Mouse (Mus musculus): Measurements from ENCODE around the gene Pde10a. TPM values are rescaled to one million over a fixed set of nuclear protein-coding genes. Genes with fewer than 3 reads are reported as not detected.

Pde10a gene
- polyA plus RNA-seq, 1 experiment from 2014 or later, result 7.2 TPM

DNA sequence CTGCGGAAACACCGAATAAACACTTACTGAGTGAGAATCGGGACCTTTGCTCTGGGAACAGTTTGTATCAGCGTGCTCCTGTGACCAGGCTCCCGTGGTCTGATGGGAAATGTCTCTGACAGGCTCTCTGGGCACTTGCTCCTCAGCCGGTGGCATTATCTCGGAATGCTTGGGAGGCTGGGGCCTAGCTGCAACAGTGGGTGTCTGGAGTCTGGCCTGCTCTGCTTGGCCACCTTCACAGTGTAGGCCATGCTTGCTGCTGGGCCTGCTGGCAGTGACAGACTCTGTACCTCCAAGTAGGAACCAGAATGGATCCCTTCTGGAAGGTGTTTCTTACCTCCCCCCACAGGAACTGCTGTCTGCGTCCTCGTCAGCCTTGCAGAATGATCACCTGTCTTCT, 362.9 kb downstream of the Pde10a start:
- WGBS, result 79% methylated on average over 9 of the region's 9 CpGs
- no peak overlapping the region for H3K4me3 ChIP-seq
- H3K27me3 ChIP-seq (ENCODE audit: insufficient read depth, poor library complexity, severe bottlenecking), result no peaks in the 10 kb centered on the region
- H3K27ac ChIP-seq, result no peak overlapping the region; the same call in 1 of the 2 replicates
- H3K36me3 ChIP-seq, result no peaks in the 10 kb centered on the region
- no peaks in the 10 kb centered on the region for H3K9me3 ChIP-seq
- H3K4me1 ChIP-seq (replicated peaks), result peaks cover 20% of the 10 kb centered on the region
- no peak for DNase-seq (ENCODE audit: low spot score)

DNA sequence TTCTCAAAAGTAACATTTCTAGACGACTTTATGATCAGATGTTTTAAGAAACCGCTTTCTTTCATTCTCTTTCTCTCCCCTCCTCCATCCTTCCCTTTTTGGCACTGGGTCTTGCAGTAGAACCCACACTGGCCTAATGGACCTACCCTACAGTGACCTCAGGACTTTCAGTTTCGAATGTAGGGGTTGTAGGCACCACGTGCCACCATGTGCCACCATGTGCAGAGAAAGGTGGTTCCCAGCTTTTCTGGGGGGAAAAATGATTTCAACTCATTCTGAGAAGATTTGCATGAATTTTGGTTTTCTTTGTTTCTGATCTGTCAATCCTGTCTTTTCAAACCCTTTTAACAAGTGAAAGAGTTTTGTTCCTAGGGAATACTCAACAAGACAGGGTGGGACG, 363.5 kb downstream of the Pde10a start:
- Histone ChIP-seq H3K27ac (no peak overlapping the region), H3K27me3 (ENCODE audit: insufficient read depth, poor library complexity, severe bottlenecking) (no peaks in the 10 kb centered on the region), H3K4me1 (replicated peaks) (peaks cover 20% of the 10 kb centered on the region), H3K4me3 (no peak overlapping the region), H3K9me3 (no peaks in the 10 kb centered on the region), H3K36me3 (no peaks in the 10 kb centered on the region)
- no peak for DNase-seq (ENCODE audit: low spot score)
- 89% methylated on average over 5 of the region's 5 CpGs for WGBS

DNA sequence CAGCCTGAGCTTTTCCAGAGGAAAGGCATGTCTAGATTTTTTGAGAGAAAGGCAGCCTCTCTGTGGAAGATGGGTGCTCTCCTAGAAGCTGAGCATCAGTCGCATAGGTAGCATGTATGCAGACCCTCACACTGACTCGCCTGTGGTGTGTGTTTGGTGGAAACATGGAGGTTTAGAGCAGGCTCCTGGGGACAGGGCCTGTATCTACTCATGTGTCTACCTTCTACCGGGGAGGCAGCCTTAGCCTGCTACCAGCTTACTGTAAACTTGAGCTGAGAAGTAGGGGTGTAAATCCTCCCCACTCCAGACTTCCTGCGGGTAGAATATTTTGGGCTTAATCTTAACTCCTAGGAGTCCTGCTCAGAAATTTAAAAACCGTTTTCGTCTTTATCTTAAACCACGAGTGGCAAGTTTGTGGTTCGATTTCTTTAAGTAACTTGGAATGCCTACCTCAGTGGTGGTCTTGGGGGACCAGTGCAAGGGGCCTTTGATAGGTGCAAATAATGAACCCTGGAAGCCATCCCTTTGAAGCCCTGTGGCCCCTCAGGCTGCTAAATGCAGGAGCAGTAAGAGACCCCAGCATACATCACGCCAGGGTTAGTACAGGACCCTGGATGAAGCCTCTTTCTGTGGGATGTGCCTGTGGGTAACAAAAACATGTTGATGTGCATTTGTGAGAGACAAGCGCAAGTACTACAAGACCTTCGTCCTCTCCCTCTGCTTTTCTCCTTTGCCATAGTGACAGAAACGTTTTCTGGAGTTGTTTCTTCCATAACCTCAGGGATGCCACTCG, 367.2 kb downstream of the Pde10a start:
- no peak for DNase-seq (ENCODE audit: low spot score)
- WGBS, result 86% methylated on average over 13 of the region's 13 CpGs
- H3K27ac ChIP-seq, result no peak overlapping the region
- H3K9me3 ChIP-seq, result no peaks in the 10 kb centered on the region
- peaks cover 6% of the 10 kb centered on the region; the same call in 1 of the 2 replicates for H3K4me1 ChIP-seq (replicated peaks)
- H3K27me3 ChIP-seq (ENCODE audit: insufficient read depth, poor library complexity, severe bottlenecking), result no peaks in the 10 kb centered on the region
- no peak overlapping the region for H3K4me3 ChIP-seq
- H3K36me3 ChIP-seq, result no peaks in the 10 kb centered on the region

DNA sequence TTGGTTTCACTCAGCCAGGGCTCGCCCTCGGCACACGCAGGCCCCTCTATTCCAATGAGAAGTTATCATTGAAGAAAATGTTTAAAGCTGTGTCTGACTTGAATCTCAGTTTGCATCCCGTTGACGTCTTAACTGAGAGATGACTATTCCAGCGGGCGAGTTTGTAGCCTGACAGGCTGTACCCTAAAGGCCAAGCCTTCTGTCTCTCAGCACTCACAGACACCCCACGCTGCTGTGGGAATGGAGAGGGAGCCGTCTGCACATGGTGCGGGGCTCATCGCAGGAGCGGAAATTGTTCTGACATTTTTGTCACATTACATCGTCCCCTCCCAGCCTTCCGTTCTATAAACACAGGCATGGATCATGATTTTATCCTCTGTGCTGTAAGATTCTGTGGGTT, 370.8 kb downstream of the Pde10a start:
- Histone ChIP-seq H3K36me3 (peaks cover 4% of the 10 kb centered on the region; the same call in 1 of the 2 replicates), H3K27ac (no peak overlapping the region), H3K27me3 (ENCODE audit: insufficient read depth, poor library complexity, severe bottlenecking) (no peaks in the 10 kb centered on the region), H3K9me3 (no peaks in the 10 kb centered on the region), H3K4me3 (no peak overlapping the region), H3K4me1 (replicated peaks) (peaks cover 6% of the 10 kb centered on the region; the same call in 1 of the 2 replicates)
- 85% methylated on average over 14 of the region's 14 CpGs for WGBS
- DNase-seq (ENCODE audit: low spot score), result no peak

DNA sequence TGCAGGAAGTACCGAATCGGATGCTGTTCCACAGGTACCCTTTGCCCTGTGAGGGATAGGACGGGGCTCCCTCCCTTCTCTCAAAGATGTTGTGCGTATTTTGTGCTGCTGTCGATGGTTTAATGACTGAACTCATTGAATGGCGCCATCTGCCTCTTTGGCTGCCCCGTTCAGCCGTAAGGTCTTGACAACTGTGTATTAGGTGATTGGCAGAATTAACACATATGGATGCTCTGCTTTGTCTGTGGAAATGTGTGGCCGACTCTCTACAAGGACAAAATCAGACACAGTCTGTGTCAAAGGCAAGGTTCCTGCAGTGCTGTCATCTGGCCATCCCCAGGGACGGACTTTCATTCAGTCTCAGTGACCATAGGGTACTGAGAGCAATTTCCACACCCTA, 372.6 kb downstream of the Pde10a start:
- 72% methylated on average over 10 of the region's 10 CpGs for WGBS
- Histone ChIP-seq H3K27ac (no peak overlapping the region), H3K36me3 (peaks cover 4% of the 10 kb centered on the region; the same call in 1 of the 2 replicates), H3K4me3 (no peak overlapping the region), H3K27me3 (ENCODE audit: insufficient read depth, poor library complexity, severe bottlenecking) (no peaks in the 10 kb centered on the region), H3K9me3 (no peaks in the 10 kb centered on the region), H3K4me1 (replicated peaks) (peaks cover 6% of the 10 kb centered on the region; the same call in 1 of the 2 replicates)
- no peak for DNase-seq (ENCODE audit: low spot score)

DNA sequence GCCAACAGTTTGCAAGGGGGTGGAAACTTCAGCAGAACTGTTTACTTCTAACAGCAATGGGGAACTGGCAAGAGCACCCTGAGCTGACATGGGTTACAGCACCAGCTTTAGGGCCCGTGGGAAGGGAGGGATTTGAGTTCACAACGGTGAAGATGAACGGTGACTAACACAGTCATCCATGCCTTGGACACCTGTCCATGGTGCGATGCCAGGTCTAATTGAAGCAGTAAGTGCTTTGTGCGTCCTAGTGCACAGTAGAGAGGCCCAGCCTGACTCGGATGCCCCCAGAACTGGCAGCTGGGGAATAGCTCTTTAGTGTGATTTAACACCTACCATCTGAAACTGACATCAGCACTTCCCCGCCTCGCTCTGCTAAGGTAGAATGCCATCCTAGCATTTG, 373.0 kb downstream of the Pde10a start:
- H3K27me3 ChIP-seq (ENCODE audit: insufficient read depth, poor library complexity, severe bottlenecking), result no peaks in the 10 kb centered on the region
- peaks cover 4% of the 10 kb centered on the region; the same call in 1 of the 2 replicates for H3K36me3 ChIP-seq
- H3K4me1 ChIP-seq (replicated peaks), result peaks cover 6% of the 10 kb centered on the region; the same call in 1 of the 2 replicates
- WGBS, result 89% methylated on average over 8 of the region's 8 CpGs
- no peak overlapping the region for H3K27ac ChIP-seq
- DNase-seq (ENCODE audit: low spot score), result no peak
- H3K9me3 ChIP-seq, result no peaks in the 10 kb centered on the region
- H3K4me3 ChIP-seq, result no peak overlapping the region

DNA sequence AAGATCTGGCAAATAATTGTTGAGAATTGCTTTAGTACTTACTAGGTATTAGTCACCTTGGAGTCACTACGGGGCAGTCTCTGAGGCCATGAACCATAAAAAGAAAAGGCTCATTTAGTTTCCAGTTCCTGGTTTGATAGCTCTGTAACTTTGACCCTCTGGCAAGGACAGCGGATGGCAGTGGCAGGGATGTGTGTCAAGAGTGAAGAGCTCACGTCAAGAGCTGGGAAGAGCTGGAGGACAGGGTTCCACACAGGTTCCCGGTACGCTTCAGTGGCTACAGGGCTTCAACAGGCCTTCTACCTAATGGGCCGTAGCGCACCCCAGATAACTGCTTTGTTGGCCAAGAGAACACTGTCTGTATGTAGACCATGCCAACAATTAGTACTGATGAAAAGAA, 374.0 kb downstream of the Pde10a start:
- H3K4me3 ChIP-seq, result no peak overlapping the region
- peaks cover 4% of the 10 kb centered on the region; the same call in 1 of the 2 replicates for H3K36me3 ChIP-seq
- H3K9me3 ChIP-seq, result no peaks in the 10 kb centered on the region
- H3K27ac ChIP-seq, result no peak overlapping the region
- DNase-seq (ENCODE audit: low spot score), result no peak
- 90% methylated on average over 7 of the region's 7 CpGs for WGBS
- H3K4me1 ChIP-seq (replicated peaks), result peaks cover 6% of the 10 kb centered on the region; the same call in 1 of the 2 replicates
- H3K27me3 ChIP-seq (ENCODE audit: insufficient read depth, poor library complexity, severe bottlenecking), result no peaks in the 10 kb centered on the region

DNA sequence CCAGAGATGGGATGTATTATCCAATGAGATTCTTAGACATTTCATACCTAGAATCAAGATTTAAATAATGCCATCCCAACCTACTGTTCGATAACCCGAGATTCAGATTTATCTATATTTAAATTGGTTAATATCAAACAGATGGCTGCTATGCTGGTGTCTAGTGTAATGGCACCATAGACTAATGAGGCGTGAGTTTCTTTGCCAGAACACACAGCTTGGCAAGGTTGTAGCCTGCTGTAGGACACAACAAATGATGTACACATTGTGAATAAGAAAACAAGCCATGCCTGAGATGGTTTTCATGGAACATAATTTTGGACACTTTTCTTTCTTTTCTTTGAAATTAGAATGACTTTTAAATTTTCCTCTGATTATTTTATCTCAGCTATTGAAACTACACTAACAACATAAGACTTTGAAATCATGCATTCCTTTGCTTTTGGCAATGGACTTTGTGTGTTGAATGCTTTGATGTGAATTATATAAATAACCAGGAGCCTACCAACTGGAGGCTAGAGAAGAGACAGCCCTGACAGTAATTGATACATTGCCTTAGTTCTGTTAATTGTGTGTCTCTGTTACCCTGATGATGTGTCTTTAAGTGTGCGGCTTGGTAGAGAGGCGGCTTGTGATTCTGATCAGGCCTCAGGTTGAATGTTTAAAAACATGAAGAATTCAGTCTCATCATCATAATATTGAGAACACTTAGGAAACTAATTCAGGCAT, 378.5 kb downstream of the Pde10a start:
- 94% methylated on average over 5 of the region's 5 CpGs for WGBS
- Histone ChIP-seq H3K9me3 (no peaks in the 10 kb centered on the region), H3K4me3 (no peak overlapping the region), H3K27ac (no peak overlapping the region), H3K4me1 (replicated peaks) (peaks cover 8% of the 10 kb centered on the region; the same call in 1 of the 2 replicates), H3K27me3 (ENCODE audit: insufficient read depth, poor library complexity, severe bottlenecking) (no peaks in the 10 kb centered on the region), H3K36me3 (peaks cover 4% of the 10 kb centered on the region; the same call in 1 of the 2 replicates)
- no peak for DNase-seq (ENCODE audit: low spot score)

DNA sequence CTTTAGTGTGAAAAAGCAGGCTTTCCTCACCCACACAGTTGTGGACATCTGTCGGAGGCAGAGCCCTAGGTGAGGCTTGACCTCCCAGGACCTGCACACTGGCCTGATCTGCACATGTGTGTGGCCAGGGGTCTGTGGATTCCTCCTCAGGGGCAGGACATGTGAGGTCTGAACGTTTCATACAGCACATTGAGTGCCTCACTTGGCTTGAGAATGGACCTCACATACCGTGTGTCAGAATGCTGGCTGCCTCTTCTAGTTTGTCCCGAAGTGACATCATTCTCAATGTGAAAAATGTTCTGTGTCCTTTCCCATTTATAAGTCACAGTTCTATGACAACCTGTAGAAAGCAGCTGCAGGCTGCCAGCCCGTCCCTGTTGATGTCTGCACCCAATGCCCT, 385.4 kb downstream of the Pde10a start:
- Histone ChIP-seq H3K4me3 (no peak overlapping the region), H3K27me3 (ENCODE audit: insufficient read depth, poor library complexity, severe bottlenecking) (no peaks in the 10 kb centered on the region), H3K27ac (no peak overlapping the region), H3K9me3 (no peaks in the 10 kb centered on the region), H3K4me1 (replicated peaks) (peaks cover 8% of the 10 kb centered on the region; the same call in 1 of the 2 replicates), H3K36me3 (no peaks in the 10 kb centered on the region)
- 74% methylated on average over 5 of the region's 5 CpGs for WGBS
- DNase-seq (ENCODE audit: low spot score), result no peak

DNA sequence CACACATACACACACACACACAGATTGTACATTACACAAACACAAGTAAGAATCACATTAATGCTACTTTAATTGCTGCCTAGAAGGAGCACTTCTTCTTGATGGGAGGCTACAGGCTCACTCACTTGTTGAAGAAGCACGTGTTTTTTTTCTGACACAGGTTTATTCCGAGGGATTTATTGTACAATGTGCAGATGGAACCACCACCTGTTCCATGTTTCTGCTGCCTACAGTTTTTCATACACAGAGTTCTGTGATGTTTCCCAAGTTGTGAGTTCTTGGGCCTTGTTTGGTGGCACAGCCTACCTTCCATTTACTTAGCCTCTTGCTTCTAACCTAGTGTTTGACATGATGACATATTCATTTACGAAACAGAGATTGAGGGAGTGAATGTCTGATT, 387.8 kb downstream of the Pde10a start:
- Histone ChIP-seq H3K36me3 (no peaks in the 10 kb centered on the region), H3K27me3 (ENCODE audit: insufficient read depth, poor library complexity, severe bottlenecking) (no peaks in the 10 kb centered on the region), H3K4me3 (no peak overlapping the region), H3K4me1 (replicated peaks) (no peaks in the 10 kb centered on the region), H3K27ac (no peak overlapping the region), H3K9me3 (no peaks in the 10 kb centered on the region)
- no peak for DNase-seq (ENCODE audit: low spot score)
- 93% methylated on average over 3 of the region's 3 CpGs for WGBS

DNA sequence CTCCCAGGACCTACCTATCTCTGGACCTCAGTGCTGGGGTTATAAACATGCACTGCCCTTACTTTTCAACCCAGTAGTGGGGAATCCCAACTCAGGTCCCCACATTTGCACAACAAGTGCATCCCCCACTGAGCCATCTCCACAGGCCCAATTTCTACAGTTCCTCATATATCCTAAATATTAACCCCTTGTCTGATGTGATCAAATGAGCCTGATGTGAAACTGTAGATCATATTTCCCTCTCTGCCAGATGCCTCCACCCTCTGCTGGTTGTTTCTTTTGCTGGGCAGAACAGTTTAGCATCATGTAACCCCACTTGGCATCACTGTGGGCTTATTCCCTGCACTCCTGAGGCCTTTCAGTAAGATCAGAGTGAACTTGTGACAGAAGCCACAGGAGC, 390.5 kb downstream of the Pde10a start:
- H3K4me3 ChIP-seq, result no peak overlapping the region
- no peaks in the 10 kb centered on the region for H3K36me3 ChIP-seq
- no peak for DNase-seq (ENCODE audit: low spot score)
- no peaks in the 10 kb centered on the region for H3K27me3 ChIP-seq (ENCODE audit: insufficient read depth, poor library complexity, severe bottlenecking)
- H3K27ac ChIP-seq, result no peak overlapping the region
- H3K4me1 ChIP-seq (replicated peaks), result no peaks in the 10 kb centered on the region; the same call in 1 of the 2 replicates
- H3K9me3 ChIP-seq, result no peaks in the 10 kb centered on the region

DNA sequence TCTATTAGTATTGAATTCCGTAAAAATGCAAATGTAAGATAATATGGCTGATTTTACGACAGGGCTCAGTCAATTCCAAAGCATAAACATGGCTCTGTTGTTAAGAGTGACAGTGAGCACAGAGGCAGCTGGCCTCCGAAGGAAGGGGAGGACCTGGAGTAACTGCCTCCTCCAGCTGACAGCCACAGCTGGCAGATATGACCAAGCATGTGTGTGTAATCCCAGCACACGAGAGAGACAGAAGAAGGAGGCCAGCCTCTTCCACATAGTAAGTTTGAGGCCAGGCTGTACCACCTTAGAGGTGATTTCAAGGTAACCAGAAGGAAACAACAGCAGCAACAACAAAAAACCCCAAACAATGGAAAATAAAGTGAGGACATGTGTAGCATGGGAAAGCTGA, 397.9 kb downstream of the Pde10a start:
- H3K4me3 ChIP-seq, result no peak overlapping the region
- no peak overlapping the region for H3K27ac ChIP-seq
- no peak for DNase-seq (ENCODE audit: low spot score)
- no peaks in the 10 kb centered on the region for H3K9me3 ChIP-seq
- no peaks in the 10 kb centered on the region for H3K36me3 ChIP-seq
- no peaks in the 10 kb centered on the region for H3K27me3 ChIP-seq (ENCODE audit: insufficient read depth, poor library complexity, severe bottlenecking)
- peaks cover 14% of the 10 kb centered on the region for H3K4me1 ChIP-seq (replicated peaks)
- 64% methylated on average over 4 of the region's 4 CpGs for WGBS

DNA sequence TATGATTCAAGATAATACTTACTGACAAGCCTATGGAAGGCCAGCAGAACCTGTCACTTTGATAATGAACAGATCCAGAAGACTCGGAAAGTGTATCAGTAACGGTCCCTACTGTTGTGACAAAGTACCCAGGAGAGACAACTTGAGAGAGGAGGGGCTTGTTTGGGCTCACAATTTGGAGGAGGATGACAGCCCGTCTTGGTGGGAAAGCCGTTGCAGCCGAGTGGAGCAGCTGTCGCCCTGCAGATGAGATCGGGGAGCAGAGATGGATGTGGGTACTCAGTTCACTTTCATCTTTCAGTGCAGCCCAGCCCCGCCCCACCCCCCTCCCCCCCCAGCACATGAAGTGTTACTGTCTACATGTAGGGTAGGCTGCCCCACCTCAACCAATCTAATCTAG, 398.6 kb downstream of the Pde10a start:
- H3K36me3 ChIP-seq, result no peaks in the 10 kb centered on the region
- no peak for DNase-seq (ENCODE audit: low spot score)
- no peak overlapping the region for H3K27ac ChIP-seq
- WGBS, result 68% methylated on average over 8 of the region's 8 CpGs
- H3K9me3 ChIP-seq, result no peaks in the 10 kb centered on the region
- H3K4me1 ChIP-seq (replicated peaks), result peaks cover 20% of the 10 kb centered on the region
- no peak overlapping the region for H3K4me3 ChIP-seq
- H3K27me3 ChIP-seq (ENCODE audit: insufficient read depth, poor library complexity, severe bottlenecking), result no peaks in the 10 kb centered on the region
